Mouse (Mus musculus): ENCODE data around the gene 4931417E11Rik.
A peak's percentile ranks its signal among the peaks of the same experiment; 100 is the strongest.

4931417E11Rik gene

GRCm38 (mm10) chr6:73469567-73469966 is at the start of gene 4931417E11Rik:
Gene 4931417E11Rik, minus strand, starts transcription at chr6:73469667.
- DNase-seq = no peak

GRCm38 (mm10) chr6:73517818-73518396 is 48.4 kb upstream of the 4931417E11Rik start:
- DNase-seq = peak; percentile 64 to 73

- DNase-seq = peak; percentile 42 to 45
These were observed 43.4 kb upstream of the 4931417E11Rik start for GRCm38 (mm10) chr6:73512907-73513306.

GRCm38 (mm10) chr6:73499631-73500030 is 30.2 kb upstream of the 4931417E11Rik start:
- DNase-seq = no peak

- DNase-seq = no peak
These were observed 27.9 kb upstream of the 4931417E11Rik start for GRCm38 (mm10) chr6:73497321-73497720.

GRCm38 (mm10) chr6:73490524-73490923 is 21.1 kb upstream of the 4931417E11Rik start:
- DNase-seq = no peak

GRCm38 (mm10) chr6:73485616-73486015 is 16.1 kb upstream of the 4931417E11Rik start:
- DNase-seq = no peak

- DNase-seq = peak; percentile 52 to 78
These were observed 3.4 kb downstream of the 4931417E11Rik start for GRCm38 (mm10) chr6:73466084-73466483.

GRCm38 (mm10) chr6:73462543-73462942 is 6.9 kb downstream of the 4931417E11Rik start:
- DNase-seq = peak; percentile 33 to 55

GRCm38 (mm10) chr6:73433912-73434311 is 35.6 kb downstream of the 4931417E11Rik start:
- no peak for DNase-seq

- DNase-seq = no peak
These were observed 40.7 kb downstream of the 4931417E11Rik start for GRCm38 (mm10) chr6:73428618-73429336.

GRCm38 (mm10) chr6:73427273-73427812 is 42.1 kb downstream of the 4931417E11Rik start:
- no peak for DNase-seq
